Mouse (Mus musculus) intestine, embryonic 16.5 days (tissue): Measurements from ENCODE around the gene Ech1. TPM values are rescaled to one million over a fixed set of nuclear protein-coding genes. Genes with fewer than 3 reads are reported as not detected.
A peak's percentile ranks its signal among the peaks of the same experiment; 100 is the strongest.

Experiments used
- ATAC-seq: fragments of 200-750 bp; cut with Nextera tagmentation; 2 replicates; pipeline ENCODE4 v1.8.0; 2017; ENCODE audit warnings: moderate TSS enrichment, moderate library complexity
- H3K27ac ChIP-seq: fragments of 300-500 bp; sonication (generic); 2 replicates; pipeline ENCODE4 v1.5.1; 2014; ENCODE audit warnings: mild to moderate bottlenecking, low read length
- H3K27me3 ChIP-seq: fragments of 300-500 bp; sonication (generic); replicated peaks from 2 replicates; pipeline ENCODE4 v1.6.1; 2014; ENCODE audit warnings: low read length, control low read depth, mixed read lengths; ENCODE audit not compliant: control insufficient read depth, insufficient read depth
- H3K36me3 ChIP-seq: fragments of 300-500 bp; sonication (generic); 2 replicates; pipeline ENCODE4 v1.6.1; 2014; ENCODE audit warnings: low read length, control low read depth; ENCODE audit not compliant: control insufficient read depth, insufficient read depth
- H3K4me1 ChIP-seq: fragments of 300-500 bp; sonication (generic); 2 replicates; pipeline ENCODE4 v1.6.1; 2014; ENCODE audit warnings: low read length, control low read depth, mixed read lengths; ENCODE audit not compliant: control insufficient read depth, insufficient read depth
- H3K4me2 ChIP-seq: fragments of 300-500 bp; sonication (generic); 2 replicates; pipeline ENCODE4 v1.6.1; 2014; ENCODE audit warnings: low read depth, low read length, control low read depth
- H3K4me3 ChIP-seq: fragments of 300-500 bp; sonication (generic); 2 replicates; pipeline ENCODE4 v1.5.1; 2014; ENCODE audit warnings: mild to moderate bottlenecking, low read length
- H3K9ac ChIP-seq: fragments of 300-500 bp; sonication (generic); 2 replicates; pipeline ENCODE4 v1.6.1; 2014; ENCODE audit warnings: low read depth, low read length
- H3K9me3 ChIP-seq: fragments of 300-500 bp; sonication (generic); 2 replicates; pipeline ENCODE4 v1.6.1; 2016; ENCODE audit warnings: low read length, control low read depth; ENCODE audit not compliant: control insufficient read depth
- WGBS: fragments of 180-500 bp; shearing (Covaris S2); extraction: QIAGEN DNeasy Blood & Tissue Kit; methylation state at CpG from one replicate; pipeline ENCODE4 v1.1.7; 2014; 5-methylcytosine and 5-hydroxymethylcytosine counted together
- polyA plus RNA-seq: library from polyadenylated mRNA; unstranded; fragments of >200 nt; fragmentation: Nextera tagmentation; extraction: Ambion mirVana; gene quantifications from 2 replicates; pipeline ENCODE4 v1.2.1, GENCODE M21; 2015

Gene Ech1
- polyA plus RNA-seq, 1 experiment from 2014 or later, result 347 TPM

- Histone ChIP-seq H3K27ac (no peak overlapping the region), H3K9me3 (no peaks in the 10 kb centered on the region), H3K27me3 (no peaks in the 10 kb centered on the region), H3K4me1 (peaks cover 74% of the 10 kb centered on the region), H3K4me2 (no peak overlapping the region), H3K9ac (no peak overlapping the region), H3K36me3 (peaks cover 66% of the 10 kb centered on the region), H3K4me3 (no peak overlapping the region)
- no peak for ATAC-seq
- 82% methylated on average over 9 of the region's 9 CpGs for WGBS
Measured at GRCm38 (mm10) chr7:28816201-28816600, 8.8 kb upstream of the Ech1 start.

DNA sequence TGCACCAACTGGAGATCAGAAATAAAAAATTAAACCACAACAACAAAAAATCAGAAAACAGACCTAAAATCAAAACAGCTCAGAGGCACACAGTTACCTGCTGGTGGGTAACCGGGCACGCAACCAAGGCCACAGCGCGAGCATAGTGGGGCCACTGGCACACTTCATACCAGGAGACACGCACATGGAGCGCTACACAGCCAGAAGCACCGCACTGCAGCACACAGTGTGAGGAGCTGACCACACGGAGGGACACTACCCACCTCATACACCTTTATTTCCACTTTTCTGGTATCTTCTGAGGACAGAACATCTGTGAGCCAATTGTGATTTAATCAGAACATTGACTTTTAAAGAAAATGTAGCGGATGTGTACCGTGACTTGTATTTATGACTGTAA is 8.1 kb upstream of the Ech1 start:
- H3K4me3 ChIP-seq, result no peak overlapping the region
- H3K4me2 ChIP-seq, result peak overlapping the region; percentile 3; the same call in 1 of the 2 replicates
- no peak for ATAC-seq

GRCm38 (mm10) chr7:28817524-28817923 is 7.5 kb upstream of the Ech1 start:
- ATAC-seq, result no peak
- no peak overlapping the region for H3K4me3 ChIP-seq
- H3K27ac ChIP-seq, result no peak overlapping the region

More for the DNA sequence above, 8.1 kb upstream of the Ech1 start:
- WGBS, result 92% methylated on average over 10 of the region's 10 CpGs
- no peaks in the 10 kb centered on the region for H3K9me3 ChIP-seq
- 0 out of 2 replicates have a peak overlapping the region, but pooled peaks have one; percentile 16 for H3K9ac ChIP-seq
- peaks cover 76% of the 10 kb centered on the region for H3K4me1 ChIP-seq
- H3K36me3 ChIP-seq, result peaks cover 70% of the 10 kb centered on the region
- H3K27ac ChIP-seq, result peak overlapping the region; percentile 24; the same call in 1 of the 2 replicates
- H3K27me3 ChIP-seq, result no peaks in the 10 kb centered on the region

DNA sequence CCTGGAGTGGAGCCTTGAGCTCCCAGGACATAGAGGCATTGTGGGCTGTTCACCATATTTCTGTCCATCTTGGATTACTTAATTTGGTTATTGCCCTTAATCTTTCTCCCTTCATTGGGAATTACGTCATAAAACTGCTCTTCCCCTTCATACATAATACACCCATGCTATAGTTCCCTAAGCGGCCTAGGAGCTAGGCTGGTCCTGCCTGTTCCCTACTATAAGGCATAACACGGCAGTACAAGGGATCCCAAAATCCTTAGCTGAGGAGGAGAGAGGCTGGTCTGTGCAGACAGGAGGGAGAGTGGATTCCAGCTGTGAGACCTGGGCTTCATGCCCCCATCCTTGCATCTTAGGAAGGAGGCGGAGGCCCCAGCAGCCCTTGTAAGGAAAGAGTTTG is 7.1 kb upstream of the Ech1 start:
- H3K36me3 ChIP-seq, result peaks cover 74% of the 10 kb centered on the region
- H3K4me2 ChIP-seq, result no peak overlapping the region
- no peaks in the 10 kb centered on the region for H3K27me3 ChIP-seq
- peaks cover 79% of the 10 kb centered on the region for H3K4me1 ChIP-seq
- no peak overlapping the region for H3K4me3 ChIP-seq
- no peak for ATAC-seq
- no peak overlapping the region for H3K27ac ChIP-seq
- no peak overlapping the region for H3K9ac ChIP-seq
- 69% methylated on average over 4 of the region's 4 CpGs for WGBS
- H3K9me3 ChIP-seq, result no peaks in the 10 kb centered on the region

More at GRCm38 (mm10) chr7:28817524-28817923, 7.5 kb upstream of the Ech1 start:
- 62% methylated on average over 6 of the region's 6 CpGs for WGBS
- Histone ChIP-seq H3K4me1 (peaks cover 79% of the 10 kb centered on the region), H3K4me2 (no peak overlapping the region), H3K36me3 (peaks cover 75% of the 10 kb centered on the region), H3K9me3 (no peaks in the 10 kb centered on the region), H3K27me3 (no peaks in the 10 kb centered on the region), H3K9ac (no peak overlapping the region)

GRCm38 (mm10) chr7:28818436-28818835 is 6.6 kb upstream of the Ech1 start:
- H3K9ac ChIP-seq, result no peak overlapping the region
- peaks cover 70% of the 10 kb centered on the region for H3K36me3 ChIP-seq
- no peaks in the 10 kb centered on the region for H3K9me3 ChIP-seq
- peaks cover 79% of the 10 kb centered on the region for H3K4me1 ChIP-seq
- H3K4me2 ChIP-seq, result no peak overlapping the region
- H3K4me3 ChIP-seq, result no peak overlapping the region
- no peaks in the 10 kb centered on the region for H3K27me3 ChIP-seq
- no peak for ATAC-seq
- WGBS, result 86% methylated on average over 18 of the region's 18 CpGs
- no peak overlapping the region for H3K27ac ChIP-seq

DNA sequence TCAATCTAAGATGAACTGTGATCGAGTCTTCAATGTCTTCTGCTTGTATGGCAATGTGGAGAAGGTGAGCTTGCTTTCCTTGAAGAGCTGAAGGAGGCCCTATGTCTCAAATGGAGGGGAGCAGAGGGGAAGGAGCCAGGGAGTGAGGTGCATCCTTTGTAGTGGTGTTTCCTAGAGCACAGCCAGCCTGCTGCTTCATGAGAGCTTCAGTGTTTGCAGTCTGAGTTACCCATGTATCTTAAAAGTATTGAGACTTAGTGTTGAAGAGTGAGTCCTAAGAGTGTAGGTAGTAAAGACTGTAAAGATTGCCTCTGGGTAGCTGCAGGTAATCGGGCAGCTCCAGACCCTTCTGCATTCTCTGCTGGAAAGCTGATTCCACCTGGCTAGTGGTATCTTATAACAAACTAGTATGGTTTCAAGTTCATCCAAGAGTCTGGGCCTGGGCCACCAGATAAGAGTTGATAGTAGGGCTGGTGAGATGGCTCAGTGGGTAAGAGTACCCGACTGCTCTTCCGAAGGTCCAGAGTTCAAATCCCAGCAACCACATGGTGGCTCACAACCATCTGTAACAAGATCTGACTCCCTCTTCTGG is 6.1 kb upstream of the Ech1 start:
- Histone ChIP-seq H3K9me3 (no peaks in the 10 kb centered on the region), H3K9ac (no peak overlapping the region), H3K36me3 (peaks cover 65% of the 10 kb centered on the region), H3K4me3 (no peak overlapping the region), H3K27me3 (no peaks in the 10 kb centered on the region), H3K4me2 (no peak overlapping the region), H3K27ac (no peak overlapping the region; the same call in 1 of the 2 replicates), H3K4me1 (peaks cover 77% of the 10 kb centered on the region)
- WGBS, result 76% methylated on average over 4 of the region's 4 CpGs
- no peak for ATAC-seq

DNA sequence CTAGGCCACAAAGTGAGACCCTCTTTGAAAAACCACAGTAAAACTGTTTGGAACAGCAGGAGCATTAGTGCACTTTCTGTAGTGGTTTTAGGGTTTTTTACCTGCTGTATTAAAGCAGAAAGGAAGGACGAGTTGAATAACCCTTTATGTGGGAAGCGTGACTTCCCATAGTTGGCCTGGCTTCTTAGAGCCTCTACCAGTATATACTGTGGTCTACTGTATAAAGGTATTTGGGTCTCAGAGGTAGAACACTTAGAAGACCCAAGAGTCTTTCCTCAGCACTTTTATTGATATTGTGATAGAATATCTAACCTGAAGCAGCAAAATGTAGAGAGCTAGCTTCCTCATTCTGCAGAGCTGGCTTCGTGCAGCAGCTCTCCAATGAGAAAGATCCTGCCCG is 5.4 kb upstream of the Ech1 start:
- Histone ChIP-seq H3K4me1 (peaks cover 73% of the 10 kb centered on the region), H3K4me3 (no peak overlapping the region), H3K9me3 (no peaks in the 10 kb centered on the region), H3K27me3 (no peaks in the 10 kb centered on the region), H3K36me3 (peaks cover 60% of the 10 kb centered on the region), H3K9ac (peak overlapping the region; percentile 22; the same call in 1 of the 2 replicates), H3K4me2 (no peak overlapping the region), H3K27ac (no peak overlapping the region)
- ATAC-seq, result no peak
- WGBS, result 82% methylated on average over 4 of the region's 4 CpGs

DNA sequence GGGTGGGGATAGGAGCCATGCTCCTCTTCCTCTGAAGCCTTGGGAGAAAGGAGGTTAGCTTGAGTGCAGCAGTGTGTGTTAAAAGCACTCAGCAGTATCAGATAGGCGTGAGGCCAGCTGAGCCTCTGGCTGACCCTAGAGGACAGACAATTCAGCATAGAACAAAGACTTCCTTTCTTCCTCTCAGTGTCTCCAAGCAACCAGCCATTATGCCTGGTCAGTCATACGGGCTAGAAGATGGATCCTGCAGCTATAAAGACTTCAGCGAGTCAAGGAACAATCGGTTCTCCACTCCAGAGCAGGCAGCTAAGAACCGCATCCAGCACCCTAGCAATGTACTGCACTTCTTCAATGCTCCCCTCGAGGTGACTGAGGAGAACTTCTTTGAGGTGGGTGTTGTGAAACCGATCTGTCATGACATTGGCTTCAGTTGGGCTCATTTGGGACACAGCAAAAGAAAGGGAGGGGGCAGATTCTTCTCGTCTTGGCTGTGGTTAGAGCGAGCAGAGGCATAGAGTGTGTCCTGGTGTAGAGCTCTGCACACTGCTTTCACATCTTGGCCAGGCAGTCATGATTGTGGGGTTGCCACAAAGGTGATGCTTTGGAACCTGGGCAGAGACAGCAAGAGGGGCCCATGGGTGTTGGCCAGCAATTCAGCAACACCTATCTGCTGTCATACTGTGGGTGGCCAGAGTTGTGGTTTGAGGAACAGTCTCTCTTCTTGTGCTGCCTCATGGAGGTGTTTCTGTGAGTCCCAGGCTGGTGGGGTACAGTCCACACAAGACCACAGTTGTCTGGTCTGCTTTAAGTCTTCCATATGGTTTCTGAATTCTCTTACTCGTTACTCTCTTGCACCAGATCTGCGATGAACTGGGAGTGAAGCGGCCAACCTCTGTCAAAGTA is 4.4 kb upstream of the Ech1 start:
- Histone ChIP-seq H3K27me3 (no peaks in the 10 kb centered on the region), H3K36me3 (peaks cover 51% of the 10 kb centered on the region), H3K4me2 (no peak overlapping the region), H3K4me1 (peaks cover 66% of the 10 kb centered on the region), H3K4me3 (no peak overlapping the region), H3K9me3 (no peaks in the 10 kb centered on the region), H3K27ac (peak overlapping the region; percentile 10; the same call in 1 of the 2 replicates), H3K9ac (no peak overlapping the region)
- WGBS, result 68% methylated on average over 12 of the region's 12 CpGs
- ATAC-seq, result no peak

- WGBS, result 67% methylated on average over 10 of the region's 10 CpGs
- no peaks in the 10 kb centered on the region for H3K9me3 ChIP-seq
- no peaks in the 10 kb centered on the region for H3K27me3 ChIP-seq
- no peak overlapping the region for H3K4me3 ChIP-seq
- H3K9ac ChIP-seq, result no peak overlapping the region
- H3K4me1 ChIP-seq, result peaks cover 66% of the 10 kb centered on the region
- no peak for ATAC-seq
- peaks cover 43% of the 10 kb centered on the region for H3K36me3 ChIP-seq
- H3K27ac ChIP-seq, result peak overlapping the region; percentile 10; the same call in 1 of the 2 replicates
- no peak overlapping the region for H3K4me2 ChIP-seq
Measured at GRCm38 (mm10) chr7:28821261-28821831, 3.7 kb upstream of the Ech1 start.
